Mouse (Mus musculus): ENCODE measurements at regions not wholly inside any gene's neighbourhood (a gene's known extent, or its start where the extent isn't known, plus 50 kb on each side); places are given as distances from the start of the nearest gene placed in this dataset.

DNA sequence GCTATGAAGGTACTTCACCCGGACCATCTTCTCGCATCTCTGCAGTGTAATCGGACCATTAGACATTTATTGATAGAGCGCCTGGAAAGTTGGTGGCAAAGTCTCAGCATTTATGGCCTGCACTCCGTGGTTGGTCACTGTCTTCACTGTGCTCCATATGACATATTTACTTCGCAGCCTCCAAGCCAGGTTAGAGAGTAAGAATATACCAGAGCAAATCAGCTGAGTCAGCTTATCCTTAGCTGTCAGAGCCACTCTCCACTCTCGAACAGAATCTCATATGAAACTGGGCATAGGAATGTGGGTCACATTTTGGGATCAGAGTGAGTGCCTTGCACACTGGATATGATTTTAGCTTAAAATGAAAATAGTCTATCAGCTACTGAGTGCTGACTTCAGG, 212.3 kb downstream of the 1700010I14Rik start:
- TF ChIP-seq EP300 (optimal IDR thresholded peaks at IDR 0.05) (no peak), CTCF (IDR thresholded peaks at IDR 0.05; ENCODE audit: low read depth) (no peak)
